Mouse (Mus musculus): Measurements from ENCODE around the gene Ppip5k2. TPM values are rescaled to one million over a fixed set of nuclear protein-coding genes. Genes with fewer than 3 reads are reported as not detected.

The Ppip5k2 gene
- polyA plus RNA-seq, 1 experiment, result 8.2 TPM

GRCm38 (mm10) chr1:97788490-97788889 lies 18.3 kb upstream of the Ppip5k2 start:
- H3K27ac ChIP-seq (ENCODE audit: control insufficient read depth, insufficient read depth, low read length), result no peak overlapping the region
- WGBS, result 93% methylated on average over 2 of the region's 2 CpGs
- TF ChIP-seq POLR2A (IDR thresholded peaks at IDR 0.05; ENCODE audit: control insufficient read depth, extremely low read depth, insufficient read depth, low read length, poor library complexity) (no peak), CTCF (IDR thresholded peaks at IDR 0.05; ENCODE audit: borderline replicate concordance, control insufficient read depth, extremely low read depth, insufficient read depth, low read length, poor library complexity) (no peak)

DNA sequence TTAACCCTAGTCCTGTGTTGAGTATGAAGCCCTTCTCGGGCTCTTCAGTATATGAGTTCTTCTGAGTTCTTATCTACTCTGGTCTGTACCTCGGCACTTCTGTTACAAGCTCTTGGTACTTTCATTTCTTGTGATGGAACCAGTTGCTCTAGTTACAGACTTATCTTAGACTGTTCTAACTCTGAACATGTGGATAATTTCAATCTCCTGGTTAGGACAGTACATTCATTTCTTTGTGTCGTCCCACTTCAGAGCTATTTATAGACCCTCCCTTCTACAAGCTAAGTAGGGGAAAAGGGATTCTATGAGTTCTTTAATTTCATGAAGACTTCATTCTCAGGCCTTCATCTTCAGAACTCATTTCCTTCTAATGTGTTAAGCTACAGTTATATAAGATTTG lies 17.5 kb upstream of the Ppip5k2 start:
- Histone ChIP-seq H3K4me3 (ENCODE audit: control insufficient read depth, insufficient read depth, low read length) (no peak overlapping the region), H3K36me3 (ENCODE audit: control insufficient read depth, insufficient read depth, low read length) (no peaks in the 10 kb centered on the region), H3K27ac (ENCODE audit: control insufficient read depth, insufficient read depth, low read length) (no peak overlapping the region), H3K4me1 (replicated peaks; ENCODE audit: control insufficient read depth, insufficient read depth, low read length) (no peaks in the 10 kb centered on the region), H3K27me3 (ENCODE audit: control insufficient read depth, insufficient read depth, low read length) (no peaks in the 10 kb centered on the region)
- WGBS, result 95% methylated on average over 3 of the region's 3 CpGs
- TF ChIP-seq CTCF (IDR thresholded peaks at IDR 0.05; ENCODE audit: borderline replicate concordance, control insufficient read depth, extremely low read depth, insufficient read depth, low read length, poor library complexity), result no peak
- DNase-seq, result no peak

More at GRCm38 (mm10) chr1:97788490-97788889, 18.3 kb upstream of the Ppip5k2 start:
- no peaks in the 10 kb centered on the region for H3K4me1 ChIP-seq (replicated peaks; ENCODE audit: control insufficient read depth, insufficient read depth, low read length)
- H3K27me3 ChIP-seq (ENCODE audit: control insufficient read depth, insufficient read depth, low read length), result no peaks in the 10 kb centered on the region
- H3K36me3 ChIP-seq (ENCODE audit: control insufficient read depth, insufficient read depth, low read length), result no peaks in the 10 kb centered on the region
- H3K4me3 ChIP-seq (ENCODE audit: control insufficient read depth, insufficient read depth, low read length), result no peak overlapping the region
- no peak for DNase-seq

GRCm38 (mm10) chr1:97785685-97786393 lies 15.6 kb upstream of the Ppip5k2 start:
- no peak for DNase-seq
- 93% methylated on average over 11 of the region's 11 CpGs for WGBS
- Histone ChIP-seq H3K27me3 (ENCODE audit: control insufficient read depth, insufficient read depth, low read length) (no peaks in the 10 kb centered on the region), H3K27ac (ENCODE audit: control insufficient read depth, insufficient read depth, low read length) (no peak overlapping the region), H3K4me1 (replicated peaks; ENCODE audit: control insufficient read depth, insufficient read depth, low read length) (no peaks in the 10 kb centered on the region), H3K36me3 (ENCODE audit: control insufficient read depth, insufficient read depth, low read length) (no peaks in the 10 kb centered on the region), H3K4me3 (ENCODE audit: control insufficient read depth, insufficient read depth, low read length) (no peak overlapping the region)
- TF ChIP-seq CTCF (IDR thresholded peaks at IDR 0.05; ENCODE audit: borderline replicate concordance, control insufficient read depth, extremely low read depth, insufficient read depth, low read length, poor library complexity), result no peak
- TF ChIP-seq POLR2A (IDR thresholded peaks at IDR 0.05; ENCODE audit: control insufficient read depth, extremely low read depth, insufficient read depth, low read length, poor library complexity), result no peak

GRCm38 (mm10) chr1:97784928-97785327 lies 14.7 kb upstream of the Ppip5k2 start:
- 97% methylated on average over 7 of the region's 7 CpGs for WGBS
- TF ChIP-seq CTCF (IDR thresholded peaks at IDR 0.05; ENCODE audit: borderline replicate concordance, control insufficient read depth, extremely low read depth, insufficient read depth, low read length, poor library complexity), result no peak
- TF ChIP-seq POLR2A (IDR thresholded peaks at IDR 0.05; ENCODE audit: control insufficient read depth, extremely low read depth, insufficient read depth, low read length, poor library complexity), result no peak
- Histone ChIP-seq H3K4me1 (replicated peaks; ENCODE audit: control insufficient read depth, insufficient read depth, low read length) (no peaks in the 10 kb centered on the region), H3K4me3 (ENCODE audit: control insufficient read depth, insufficient read depth, low read length) (no peak overlapping the region), H3K36me3 (ENCODE audit: control insufficient read depth, insufficient read depth, low read length) (no peaks in the 10 kb centered on the region), H3K27ac (ENCODE audit: control insufficient read depth, insufficient read depth, low read length) (no peak overlapping the region), H3K27me3 (ENCODE audit: control insufficient read depth, insufficient read depth, low read length) (no peaks in the 10 kb centered on the region)
- DNase-seq, result no peak

DNA sequence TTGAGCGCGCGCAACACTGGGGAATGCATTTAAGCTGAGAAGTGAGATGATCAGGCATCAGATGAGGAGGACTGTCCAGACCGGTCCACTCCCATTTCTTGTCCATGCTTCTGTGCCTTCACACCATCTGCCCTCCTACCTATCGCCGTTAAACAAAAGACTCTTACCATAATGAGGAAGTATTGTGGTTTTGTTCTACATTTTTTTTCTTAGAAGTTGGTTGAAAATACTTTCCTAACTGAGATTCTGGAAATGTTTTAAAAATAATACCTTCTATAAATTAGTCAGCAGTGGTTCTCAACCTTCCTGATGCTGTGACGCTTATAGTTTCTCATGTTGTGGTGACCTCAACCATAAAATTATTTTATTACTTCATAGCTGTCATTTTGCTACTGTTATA lies 11.5 kb upstream of the Ppip5k2 start:
- Histone ChIP-seq H3K27ac (ENCODE audit: control insufficient read depth, insufficient read depth, low read length) (no peak overlapping the region), H3K4me1 (replicated peaks; ENCODE audit: control insufficient read depth, insufficient read depth, low read length) (no peaks in the 10 kb centered on the region), H3K27me3 (ENCODE audit: control insufficient read depth, insufficient read depth, low read length) (no peaks in the 10 kb centered on the region), H3K4me3 (ENCODE audit: control insufficient read depth, insufficient read depth, low read length) (no peak overlapping the region), H3K36me3 (ENCODE audit: control insufficient read depth, insufficient read depth, low read length) (no peaks in the 10 kb centered on the region)
- 45% methylated on average over 7 of the region's 7 CpGs for WGBS
- TF ChIP-seq POLR2A (IDR thresholded peaks at IDR 0.05; ENCODE audit: control insufficient read depth, extremely low read depth, insufficient read depth, low read length, poor library complexity), result no peak
- no peak for TF ChIP-seq CTCF (IDR thresholded peaks at IDR 0.05; ENCODE audit: borderline replicate concordance, control insufficient read depth, extremely low read depth, insufficient read depth, low read length, poor library complexity)
- no peak for DNase-seq

GRCm38 (mm10) chr1:97773973-97774372 lies 3.8 kb upstream of the Ppip5k2 start:
- Histone ChIP-seq H3K27me3 (ENCODE audit: control insufficient read depth, insufficient read depth, low read length) (no peaks in the 10 kb centered on the region), H3K4me1 (replicated peaks; ENCODE audit: control insufficient read depth, insufficient read depth, low read length) (no peaks in the 10 kb centered on the region), H3K4me3 (ENCODE audit: control insufficient read depth, insufficient read depth, low read length) (no peak overlapping the region), H3K27ac (ENCODE audit: control insufficient read depth, insufficient read depth, low read length) (no peak overlapping the region), H3K36me3 (ENCODE audit: control insufficient read depth, insufficient read depth, low read length) (no peaks in the 10 kb centered on the region)
- TF ChIP-seq CTCF (IDR thresholded peaks at IDR 0.05; ENCODE audit: borderline replicate concordance, control insufficient read depth, extremely low read depth, insufficient read depth, low read length, poor library complexity) (no peak), POLR2A (IDR thresholded peaks at IDR 0.05; ENCODE audit: control insufficient read depth, extremely low read depth, insufficient read depth, low read length, poor library complexity) (no peak)
- WGBS, result 99% methylated on average over 2 of the region's 2 CpGs
- no peak for DNase-seq

- Histone ChIP-seq H3K27me3 (ENCODE audit: control insufficient read depth, insufficient read depth, low read length) (no peaks in the 10 kb centered on the region), H3K4me3 (ENCODE audit: control insufficient read depth, insufficient read depth, low read length) (no peak overlapping the region), H3K36me3 (ENCODE audit: control insufficient read depth, insufficient read depth, low read length) (no peaks in the 10 kb centered on the region), H3K4me1 (replicated peaks; ENCODE audit: control insufficient read depth, insufficient read depth, low read length) (no peaks in the 10 kb centered on the region), H3K27ac (ENCODE audit: control insufficient read depth, insufficient read depth, low read length) (no peak overlapping the region)
- no peak for DNase-seq
- TF ChIP-seq CTCF (IDR thresholded peaks at IDR 0.05; ENCODE audit: borderline replicate concordance, control insufficient read depth, extremely low read depth, insufficient read depth, low read length, poor library complexity), result no peak
- TF ChIP-seq POLR2A (IDR thresholded peaks at IDR 0.05; ENCODE audit: control insufficient read depth, extremely low read depth, insufficient read depth, low read length, poor library complexity), result no peak
- WGBS, result 90% methylated on average over 6 of the region's 6 CpGs
These were observed 3.2 kb upstream of the Ppip5k2 start for GRCm38 (mm10) chr1:97773362-97773761.
